22 mouse cellular contexts compared by ENCODE assay signal in the genomic region with DNA sequence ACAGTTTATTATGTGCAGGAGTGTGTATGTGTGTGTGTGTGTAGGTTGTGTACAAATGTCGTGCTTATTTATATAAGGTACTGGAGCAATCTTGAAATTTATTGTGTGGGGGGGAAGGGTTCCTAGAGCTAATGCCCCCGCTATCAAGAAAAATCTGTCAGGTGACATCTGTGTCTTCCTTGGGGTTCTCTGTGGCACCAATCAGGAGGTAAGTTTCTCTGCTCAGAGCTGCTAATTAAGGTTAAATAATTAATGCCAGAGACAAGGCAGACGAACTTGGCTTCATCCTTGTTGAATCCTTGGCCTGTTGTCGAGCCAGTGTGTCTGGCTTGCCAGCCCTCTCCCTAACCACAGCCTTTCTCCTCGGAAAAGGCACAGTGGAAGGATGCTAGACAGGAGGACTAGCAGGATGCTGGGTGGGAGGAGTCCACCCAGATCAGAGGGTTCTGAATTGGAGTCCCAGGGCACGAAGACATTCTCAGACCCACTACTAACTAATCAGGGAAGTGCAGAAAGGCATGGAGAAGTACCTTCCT.
DNase-seq lines count a peak whose midpoint lies in the region; ATAC-seq lines count a peak whose summit lies in the region.
"Had no signal": no experiment of that assay in that cellular context is flagged by ENCODE, and none has a peak within 500 bp of the region (broad histone marks: within the 10 kb centered on the region; RNA-seq: fewer than 3 reads in every experiment).

No protein-coding gene starts in this region.

- 40% methylated on average over 6 of the region's 6 CpGs for WGBS in forebrain, embryonic 15.5 days
- WGBS in forebrain, embryonic 12.5 days, result 70% methylated on average over 6 of the region's 6 CpGs
- WGBS in hindbrain, embryonic 15.5 days, result 46% methylated on average over 6 of the region's 6 CpGs

- peak overlapping the region; percentile 3; the same call in 1 of the 2 replicates for H3K27ac ChIP-seq in forebrain, embryonic 15.5 days (replicated peaks)
- H3K27ac ChIP-seq in forebrain, embryonic 12.5 days, result no peak overlapping the region
- H3K27ac ChIP-seq in hindbrain, embryonic 15.5 days (replicated peaks), result peak overlapping the region; percentile 62
- H3K27ac ChIP-seq: embryonic facial prominence, embryonic 13.5 days; macrophage; stomach, postnatal 0 days had no signal

- H3K27me3 ChIP-seq in forebrain, embryonic 15.5 days, result no peaks in the 10 kb centered on the region
- H3K27me3 ChIP-seq in forebrain, embryonic 12.5 days, result no peaks in the 10 kb centered on the region
- no peaks in the 10 kb centered on the region for H3K27me3 ChIP-seq in hindbrain, embryonic 15.5 days
- H3K27me3 ChIP-seq: embryonic facial prominence, embryonic 13.5 days had no signal

- no peak overlapping the region for H3K4me3 ChIP-seq in forebrain, embryonic 15.5 days
- no peak overlapping the region for H3K4me3 ChIP-seq in forebrain, embryonic 12.5 days (replicated peaks)
- H3K4me3 ChIP-seq in hindbrain, embryonic 15.5 days, result no peak overlapping the region
- H3K4me3 ChIP-seq: embryonic facial prominence, embryonic 13.5 days; erythroblast, embryonic 14.5 days had no signal

- ATAC-seq in forebrain, embryonic 15.5 days (replicated peaks), result no peak; the same call in 1 of the 2 replicates
- ATAC-seq in forebrain, embryonic 12.5 days (ENCODE audit: low FRiP score), result no peak
- peak; percentile 44 for ATAC-seq in hindbrain, embryonic 15.5 days (ENCODE audit: low FRiP score, low read depth)
- ATAC-seq: intestine, postnatal 0 days had no signal

- H3K4me1 ChIP-seq in forebrain, embryonic 15.5 days, result peaks cover 14% of the 10 kb centered on the region
- H3K4me1 ChIP-seq in forebrain, embryonic 12.5 days, result peaks cover 14% of the 10 kb centered on the region
- H3K4me1 ChIP-seq in hindbrain, embryonic 15.5 days (replicated peaks), result peaks cover 25% of the 10 kb centered on the region

- no peak overlapping the region for H3K4me2 ChIP-seq in forebrain, embryonic 15.5 days (replicated peaks)
- no peak overlapping the region for H3K4me2 ChIP-seq in forebrain, embryonic 12.5 days
- no peak overlapping the region for H3K4me2 ChIP-seq in hindbrain, embryonic 15.5 days
- H3K4me2 ChIP-seq: embryonic facial prominence, embryonic 13.5 days; heart, embryonic 11.5 days had no signal

- peak; percentile 16 to 18 for DNase-seq in cerebellum, adult 18-20 months
- no peak for DNase-seq in cerebellum, postnatal 25 days
- peak; percentile 35 for DNase-seq in brain, adult 2 months (ENCODE audit: low read depth, low spot score)
- DNase-seq in frontal cortex, postnatal 10 days (ENCODE audit: low spot score in 2 of 2), result no peak
- DNase-seq: adrenal gland, postnatal 10 days; cerebellum, adult 8-10 months; embryo, embryonic 11 days; gastrocnemius, postnatal 10 days; heart, adult 11 months; layer of hippocampus, postnatal 36 days; right cerebral cortex, postnatal 14 days; thymus, adult 2 months; thymus, postnatal 4 days had no signal

- H3K9me3 ChIP-seq in forebrain, embryonic 15.5 days, result no peaks in the 10 kb centered on the region
- no peaks in the 10 kb centered on the region for H3K9me3 ChIP-seq in forebrain, embryonic 12.5 days
- H3K9me3 ChIP-seq in hindbrain, embryonic 15.5 days, result no peaks in the 10 kb centered on the region
- H3K9me3 ChIP-seq: embryonic facial prominence, embryonic 13.5 days had no signal

- no peaks in the 10 kb centered on the region for H3K36me3 ChIP-seq in forebrain, embryonic 15.5 days
- no peaks in the 10 kb centered on the region for H3K36me3 ChIP-seq in forebrain, embryonic 12.5 days (replicated peaks)
- no peaks in the 10 kb centered on the region for H3K36me3 ChIP-seq in hindbrain, embryonic 15.5 days
- H3K36me3 ChIP-seq: embryonic facial prominence, embryonic 13.5 days had no signal

- no peak overlapping the region for H3K9ac ChIP-seq in forebrain, embryonic 15.5 days (replicated peaks)
- H3K9ac ChIP-seq in forebrain, embryonic 12.5 days, result no peak overlapping the region
- no peak overlapping the region for H3K9ac ChIP-seq in hindbrain, embryonic 15.5 days
- H3K9ac ChIP-seq: embryonic facial prominence, embryonic 13.5 days had no signal

Comparison
In these comparisons a context has a peak if more than half of its experiments do, and no peak if none do; other contexts are left out.
1. DNase-seq: peak in cerebellum, adult 18-20 months (2 of 2) and brain, adult 2 months (single experiment); none in cerebellum, postnatal 25 days (0 of 2) and frontal cortex, postnatal 10 days (0 of 2).